Mouse (Mus musculus): ENCODE results near the gene Capn7.

DNA sequence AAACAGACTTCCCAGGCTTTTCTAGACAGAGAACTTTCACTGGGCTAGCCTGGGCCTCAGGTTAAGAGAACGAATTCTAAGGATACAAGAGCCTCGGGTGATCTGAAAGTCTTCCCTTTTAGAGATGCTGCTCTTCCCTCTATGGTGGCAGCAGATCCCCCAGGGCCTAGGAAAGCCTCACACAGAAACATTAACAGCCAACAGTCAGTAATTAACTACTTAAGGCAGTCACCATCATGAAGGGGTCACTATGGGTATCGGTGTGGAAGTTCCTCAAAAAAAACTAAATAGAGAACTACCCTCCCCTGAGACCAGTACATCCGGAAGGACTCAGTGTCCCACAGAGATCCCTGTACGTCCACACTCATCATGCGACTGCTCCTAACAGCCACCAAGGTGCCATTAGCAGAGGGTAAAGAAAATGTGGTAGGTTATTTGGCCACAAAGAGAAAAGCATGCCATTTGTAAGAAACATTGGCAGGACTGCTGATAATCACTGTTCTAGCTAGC, 65.5 kb downstream of the Capn7 start:
- TF ChIP-seq POLR2A (IDR thresholded peaks at IDR 0.05; ENCODE audit: extremely low read depth, insufficient read depth, low read length) (no peak), CTCF (IDR thresholded peaks at IDR 0.05; ENCODE audit: low read depth, low read length) (no peak)

Measured in liver, adult 2 months (tissue).